Mouse (Mus musculus): ENCODE data around the gene Nbr1. TPM values are rescaled to one million over a fixed set of nuclear protein-coding genes. Genes with fewer than 3 reads are reported as not detected.
"Not testable (repeated sequence)": the region's sequence is repeated elsewhere in the genome, so short reads cannot be mapped to it uniquely, and the experiment has no call there.

Gene Nbr1
- polyA plus RNA-seq, 1 experiment from 2014 or later: 35.3 TPM

- no peak overlapping the region for H3K27ac ChIP-seq (ENCODE audit: low read depth)
- H3K9me3 ChIP-seq (ENCODE audit: low read length): no peaks in the 10 kb centered on the region
- 13% methylated on average over 3 of the region's 3 CpGs for WGBS (ENCODE audit: insufficient replicate concordance)
- peaks cover 3% of the 10 kb centered on the region; the same call in 1 of the 2 replicates for H3K4me1 ChIP-seq (ENCODE audit: insufficient read depth)
- H3K4me3 ChIP-seq (ENCODE audit: low read depth, low read length): no peak overlapping the region
- no peak overlapping the region for H3K9ac ChIP-seq (replicated peaks)
- no peaks in the 10 kb centered on the region for H3K27me3 ChIP-seq (ENCODE audit: insufficient read depth, low read length)
- DNase-seq (no peak), ATAC-seq (no peak)
- H3K36me3 ChIP-seq (replicated peaks; ENCODE audit: insufficient read depth, low read length): no peaks in the 10 kb centered on the region
- TF ChIP-seq EP300 (IDR thresholded peaks at IDR 0.05; ENCODE audit: low read depth) (no peak), CTCF (IDR thresholded peaks at IDR 0.05; ENCODE audit: low read depth) (no peak)
- H3K4me2 ChIP-seq (ENCODE audit: low read depth, low read length): peak overlapping the region; percentile 65
Measured at GRCm38 (mm10) chr11:101604116-101604515, 52.2 kb downstream of the Nbr1 start.

GRCm38 (mm10) chr11:101604531-101605453 is 52.8 kb downstream of the Nbr1 start:
- under 1% methylated on average over 29 of the region's 30 CpGs for WGBS (ENCODE audit: insufficient replicate concordance)
- ATAC-seq: peak; percentile 85

GRCm38 (mm10) chr11:101607134-101607533 is 55.2 kb downstream of the Nbr1 start:
- not testable (repeated sequence) for ATAC-seq; H3K4me1 ChIP-seq (ENCODE audit: insufficient read depth); H3K36me3 ChIP-seq (replicated peaks; ENCODE audit: insufficient read depth, low read length); DNase-seq; H3K27ac ChIP-seq (ENCODE audit: low read depth); H3K4me2 ChIP-seq (ENCODE audit: low read depth, low read length); H3K4me3 ChIP-seq (ENCODE audit: low read depth, low read length); H3K9me3 ChIP-seq (ENCODE audit: low read length); H3K9ac ChIP-seq (replicated peaks); H3K27me3 ChIP-seq (ENCODE audit: insufficient read depth, low read length)
- 81% methylated on average over 4 of the region's 4 CpGs for WGBS (ENCODE audit: insufficient replicate concordance)

More at GRCm38 (mm10) chr11:101604531-101605453, 52.8 kb downstream of the Nbr1 start:
- Histone ChIP-seq H3K27ac (ENCODE audit: low read depth) (peak overlapping the region; percentile 62; the same call in 1 of the 2 replicates), H3K4me2 (ENCODE audit: low read depth, low read length) (peak overlapping the region; percentile 65), H3K4me3 (ENCODE audit: low read depth, low read length) (peak overlapping the region; percentile 31; the same call in 1 of the 2 replicates)
- H3K36me3 ChIP-seq (replicated peaks; ENCODE audit: insufficient read depth, low read length); H3K9ac ChIP-seq (replicated peaks); H3K27me3 ChIP-seq (ENCODE audit: insufficient read depth, low read length); H3K9me3 ChIP-seq (ENCODE audit: low read length); H3K4me1 ChIP-seq (ENCODE audit: insufficient read depth): not testable (repeated sequence)
- peak; percentile 88 for DNase-seq

- no peak for DNase-seq
- no peaks in the 10 kb centered on the region for H3K9me3 ChIP-seq (ENCODE audit: low read length)
- H3K36me3 ChIP-seq (replicated peaks; ENCODE audit: insufficient read depth, low read length): no peaks in the 10 kb centered on the region
- no peak for TF ChIP-seq CTCF (IDR thresholded peaks at IDR 0.05; ENCODE audit: low read depth)
- no peak for TF ChIP-seq EP300 (IDR thresholded peaks at IDR 0.05; ENCODE audit: low read depth)
- H3K4me1 ChIP-seq (ENCODE audit: insufficient read depth): peaks cover 5% of the 10 kb centered on the region; the same call in 1 of the 2 replicates
- no peak overlapping the region for H3K4me2 ChIP-seq (ENCODE audit: low read depth, low read length)
- no peak overlapping the region for H3K27ac ChIP-seq (ENCODE audit: low read depth)
- H3K27me3 ChIP-seq (ENCODE audit: insufficient read depth, low read length): no peaks in the 10 kb centered on the region
- no peak overlapping the region for H3K4me3 ChIP-seq (ENCODE audit: low read depth, low read length)
- ATAC-seq: no peak
- H3K9ac ChIP-seq (replicated peaks): no peak overlapping the region
- 24% methylated on average over 11 of the region's 11 CpGs for WGBS (ENCODE audit: insufficient replicate concordance)
Measured at GRCm38 (mm10) chr11:101610445-101610844, 58.5 kb downstream of the Nbr1 start.

GRCm38 (mm10) chr11:101613596-101613995 is 61.6 kb downstream of the Nbr1 start:
- TF ChIP-seq EP300 (IDR thresholded peaks at IDR 0.05; ENCODE audit: low read depth) (no peak), CTCF (IDR thresholded peaks at IDR 0.05; ENCODE audit: low read depth) (no peak)
- H3K9ac ChIP-seq (replicated peaks): no peak overlapping the region
- H3K4me1 ChIP-seq (ENCODE audit: insufficient read depth): peaks cover 5% of the 10 kb centered on the region; the same call in 1 of the 2 replicates
- no peaks in the 10 kb centered on the region for H3K9me3 ChIP-seq (ENCODE audit: low read length)
- ATAC-seq (no peak), DNase-seq (no peak)
- H3K27ac ChIP-seq (ENCODE audit: low read depth): no peak overlapping the region
- H3K36me3 ChIP-seq (replicated peaks; ENCODE audit: insufficient read depth, low read length): no peaks in the 10 kb centered on the region
- no peak overlapping the region for H3K4me3 ChIP-seq (ENCODE audit: low read depth, low read length)
- H3K4me2 ChIP-seq (ENCODE audit: low read depth, low read length): no peak overlapping the region
- H3K27me3 ChIP-seq (ENCODE audit: insufficient read depth, low read length): peaks cover 7% of the 10 kb centered on the region; the same call in 1 of the 2 replicates
- 79% methylated on average over 6 of the region's 6 CpGs for WGBS (ENCODE audit: insufficient replicate concordance)

GRCm38 (mm10) chr11:101614116-101614515 is 62.2 kb downstream of the Nbr1 start:
- DNase-seq (no peak), ATAC-seq (no peak)
- no peak overlapping the region for H3K4me3 ChIP-seq (ENCODE audit: low read depth, low read length)
- H3K9me3 ChIP-seq (ENCODE audit: low read length): no peaks in the 10 kb centered on the region
- no peaks in the 10 kb centered on the region for H3K36me3 ChIP-seq (replicated peaks; ENCODE audit: insufficient read depth, low read length)
- WGBS (ENCODE audit: insufficient replicate concordance): 75% methylated on average over 4 of the region's 4 CpGs
- TF ChIP-seq CTCF (IDR thresholded peaks at IDR 0.05; ENCODE audit: low read depth) (no peak), EP300 (IDR thresholded peaks at IDR 0.05; ENCODE audit: low read depth) (no peak)
- no peak overlapping the region for H3K4me2 ChIP-seq (ENCODE audit: low read depth, low read length)
- peaks cover 5% of the 10 kb centered on the region; the same call in 1 of the 2 replicates for H3K4me1 ChIP-seq (ENCODE audit: insufficient read depth)
- no peak overlapping the region for H3K9ac ChIP-seq (replicated peaks)
- H3K27ac ChIP-seq (ENCODE audit: low read depth): no peak overlapping the region
- peaks cover 7% of the 10 kb centered on the region; the same call in 1 of the 2 replicates for H3K27me3 ChIP-seq (ENCODE audit: insufficient read depth, low read length)
